Mouse (Mus musculus): ENCODE results near the gene Ssb. TPM values are rescaled to one million over a fixed set of nuclear protein-coding genes. Genes with fewer than 3 reads are reported as not detected.

Ssb gene
- polyA plus RNA-seq (2015; fragmentation: Nextera tagmentation; extraction: Ambion mirVana) = 259 and 271 TPM in 2 replicates

DNA sequence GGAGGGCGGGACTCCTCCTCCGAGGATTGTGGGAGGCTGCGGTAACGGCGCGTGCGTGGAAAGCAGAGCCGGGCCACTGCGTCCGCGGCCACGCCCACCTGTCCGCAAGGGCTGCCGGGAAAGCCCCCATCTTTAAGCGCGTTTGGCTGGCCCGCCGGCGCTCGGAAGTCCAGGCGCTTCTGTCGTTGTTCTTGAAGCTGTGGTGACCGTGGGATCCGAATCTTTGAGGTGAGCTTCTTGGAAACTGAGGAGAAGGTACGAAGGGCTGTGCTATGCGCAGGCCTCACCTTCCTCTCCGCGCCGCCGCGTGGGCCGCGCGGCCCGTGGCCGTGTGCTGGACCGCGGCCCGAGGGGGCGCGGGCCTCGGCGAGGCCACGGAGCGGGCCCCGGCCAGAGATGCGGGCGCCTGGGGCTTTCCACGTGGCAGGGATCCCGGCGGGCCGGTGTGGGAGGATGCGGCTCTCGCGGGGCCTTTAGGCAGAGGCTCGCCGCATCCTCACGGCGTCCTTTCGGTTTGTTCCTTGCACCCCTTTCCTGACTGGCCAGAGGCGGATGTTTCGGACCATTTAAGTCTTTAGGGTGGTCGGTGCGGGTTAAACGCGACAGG lies at the start of gene Ssb:
Gene Ssb, plus strand, starts transcription at position 78 of the 607 bp plus-strand sequence.
- H3K27ac ChIP-seq = peak within 1 kb of the TSS; percentile 90
- WGBS = under 1% methylated on average over 66 of the region's 66 CpGs
- no peaks in the 10 kb centered on the region for H3K27me3 ChIP-seq (replicated peaks)
- H3K4me3 ChIP-seq = peak within 1 kb of the TSS; percentile 100
- peak within 1 kb of the TSS; percentile 100 for H3K9ac ChIP-seq
- H3K4me2 ChIP-seq = peak within 1 kb of the TSS; percentile 77
- peak; percentile 98 for ATAC-seq (replicated peaks)
- H3K36me3 ChIP-seq (replicated peaks) = peaks cover 5% of the 10 kb centered on the region
- no peaks in the 10 kb centered on the region for H3K9me3 ChIP-seq
- peaks cover 29% of the 10 kb centered on the region for H3K4me1 ChIP-seq

GRCm38 (mm10) chr2:69816575-69816974 lies 44.8 kb upstream of the Ssb start:
- Histone ChIP-seq H3K9me3 (no peaks in the 10 kb centered on the region), H3K27me3 (replicated peaks) (no peaks in the 10 kb centered on the region), H3K9ac (no peak overlapping the region), H3K4me1 (peaks cover 2% of the 10 kb centered on the region), H3K4me3 (no peak overlapping the region), H3K36me3 (replicated peaks) (no peaks in the 10 kb centered on the region), H3K27ac (no peak overlapping the region), H3K4me2 (no peak overlapping the region)
- WGBS = 92% methylated on average over 5 of the region's 5 CpGs
- ATAC-seq (replicated peaks) = no peak

- no peak for ATAC-seq (replicated peaks)
- no peaks in the 10 kb centered on the region for H3K27me3 ChIP-seq (replicated peaks)
- no peak overlapping the region for H3K9ac ChIP-seq
- H3K4me3 ChIP-seq = no peak overlapping the region
- no peaks in the 10 kb centered on the region for H3K9me3 ChIP-seq
- no peaks in the 10 kb centered on the region for H3K36me3 ChIP-seq (replicated peaks)
- H3K4me2 ChIP-seq = no peak overlapping the region
- WGBS = 86% methylated on average over 9 of the region's 9 CpGs
- H3K27ac ChIP-seq = no peak overlapping the region
- H3K4me1 ChIP-seq = peaks cover 10% of the 10 kb centered on the region
Observed at GRCm38 (mm10) chr2:69818350-69819085, 42.8 kb upstream of the Ssb start.

DNA sequence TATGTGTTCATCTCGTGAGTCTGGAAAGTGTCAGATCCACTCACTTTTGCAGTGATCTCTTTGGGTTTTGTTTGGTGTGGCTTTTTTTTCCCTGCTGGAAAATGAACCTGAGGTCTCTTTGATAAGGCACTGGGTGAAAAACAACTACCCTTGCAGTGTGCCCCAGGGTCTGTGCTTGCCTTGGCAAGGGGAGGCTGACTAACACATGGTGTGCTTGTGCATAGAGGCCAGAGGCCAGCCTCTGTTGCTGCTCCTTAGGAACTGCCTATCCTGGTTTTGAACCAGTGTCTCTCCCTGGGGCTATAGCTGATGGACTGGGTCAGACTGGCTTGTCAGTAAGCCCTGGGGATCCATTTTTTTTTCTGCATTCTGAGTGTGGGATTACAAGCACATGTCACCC lies 41.2 kb upstream of the Ssb start:
- H3K4me1 ChIP-seq = peaks cover 26% of the 10 kb centered on the region
- H3K9ac ChIP-seq = no peak overlapping the region
- no peaks in the 10 kb centered on the region for H3K27me3 ChIP-seq (replicated peaks)
- WGBS = 75% methylated on average over 1 of the region's 1 CpGs
- no peaks in the 10 kb centered on the region for H3K36me3 ChIP-seq (replicated peaks)
- no peak overlapping the region for H3K27ac ChIP-seq
- H3K4me3 ChIP-seq = no peak overlapping the region
- H3K4me2 ChIP-seq = no peak overlapping the region
- no peaks in the 10 kb centered on the region for H3K9me3 ChIP-seq
- no peak for ATAC-seq (replicated peaks)

- H3K9ac ChIP-seq = peak within 1 kb of the TSS; percentile 95
- H3K9me3 ChIP-seq = no peaks in the 10 kb centered on the region
- no peaks in the 10 kb centered on the region for H3K36me3 ChIP-seq (replicated peaks)
- 31% methylated on average over 8 of the region's 8 CpGs for WGBS
- H3K4me3 ChIP-seq = peak within 1 kb of the TSS; percentile 90
- no peaks in the 10 kb centered on the region for H3K27me3 ChIP-seq (replicated peaks)
- no peak for ATAC-seq (replicated peaks)
- peak within 1 kb of the TSS; percentile 97 for H3K27ac ChIP-seq
- peaks cover 38% of the 10 kb centered on the region for H3K4me1 ChIP-seq
- H3K4me2 ChIP-seq = peak within 1 kb of the TSS; percentile 77
Observed at GRCm38 (mm10) chr2:69821711-69822110, 39.7 kb upstream of the Ssb start, which contains the start of gene Klhl23. Gene Klhl23, plus strand, starts transcription at chr2:69821944.

DNA sequence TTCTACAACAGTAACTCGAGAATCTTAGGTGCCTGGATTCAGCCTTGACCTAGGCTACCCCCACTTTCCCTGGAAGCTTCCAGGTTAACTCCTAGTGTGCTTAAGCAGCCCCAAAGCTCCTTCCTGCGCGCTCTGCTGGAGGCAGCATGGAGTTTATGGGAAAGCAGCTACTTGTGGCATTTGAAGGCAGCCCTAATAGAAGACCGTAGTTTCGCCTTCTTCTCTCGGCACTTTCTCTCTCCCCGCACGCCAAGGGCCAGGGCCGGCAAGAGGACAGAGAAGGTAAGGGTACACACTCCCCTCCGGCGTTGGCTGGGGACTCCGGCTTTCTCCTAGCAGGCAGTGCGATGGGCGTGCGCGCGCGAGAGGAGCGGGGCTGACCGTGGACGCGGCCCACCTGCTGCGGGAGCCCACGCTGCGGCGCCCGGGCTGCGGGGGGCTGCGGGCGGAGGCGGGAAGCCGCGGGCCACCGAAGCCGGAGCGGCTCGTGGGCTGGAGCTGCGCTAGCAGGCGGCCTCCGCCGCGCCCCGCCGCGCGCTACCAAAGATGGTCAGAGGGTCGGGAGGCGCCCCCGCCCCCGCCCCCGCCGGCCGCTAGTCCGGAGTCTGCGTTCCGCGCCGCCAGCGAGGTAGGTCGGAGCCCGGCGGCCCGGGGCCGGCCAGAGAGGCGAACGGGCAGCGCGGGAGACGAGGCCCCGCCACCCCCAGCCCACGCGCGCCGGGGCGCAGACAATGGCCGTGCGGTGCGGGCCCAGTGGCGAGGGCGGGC lies 38.8 kb upstream of the Ssb start:
- H3K4me3 ChIP-seq = peak overlapping the region; percentile 90
- H3K9ac ChIP-seq = peak overlapping the region; percentile 95
- WGBS = under 1% methylated on average over 70 of the region's 80 CpGs
- no peaks in the 10 kb centered on the region for H3K36me3 ChIP-seq (replicated peaks)
- no peaks in the 10 kb centered on the region for H3K27me3 ChIP-seq (replicated peaks)
- H3K4me1 ChIP-seq = peaks cover 41% of the 10 kb centered on the region
- ATAC-seq (replicated peaks) = peak; percentile 85
- H3K9me3 ChIP-seq = no peaks in the 10 kb centered on the region
- peak overlapping the region; percentile 97 for H3K27ac ChIP-seq
- peak overlapping the region; percentile 77 for H3K4me2 ChIP-seq

DNA sequence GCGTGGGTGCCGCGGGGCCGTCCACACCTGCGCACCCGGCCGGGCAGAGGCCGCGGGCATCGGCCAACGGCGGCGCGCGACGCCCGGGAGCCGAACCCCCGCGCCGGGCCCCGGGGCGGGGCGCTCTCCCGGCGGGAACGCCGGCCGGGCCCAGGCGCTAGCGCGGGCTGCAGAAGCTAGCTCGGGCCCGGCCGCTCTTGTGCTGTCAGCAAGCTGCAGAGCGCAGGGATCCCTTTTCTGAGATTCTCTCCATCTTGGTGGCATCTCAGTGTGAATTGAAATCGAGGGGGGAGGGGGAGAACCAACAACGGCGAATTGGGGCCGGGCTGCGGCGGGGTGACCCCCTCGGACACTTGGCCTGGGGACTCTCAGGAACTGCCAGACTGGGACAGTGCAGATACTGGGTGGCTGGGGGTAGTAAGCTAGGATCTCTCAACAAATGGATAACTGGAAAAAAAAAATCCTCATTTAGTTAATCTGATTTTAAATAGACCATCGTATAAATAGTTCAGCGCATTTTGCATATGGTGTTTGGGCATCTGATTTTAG lies 38.2 kb upstream of the Ssb start:
- peak overlapping the region; percentile 90 for H3K4me3 ChIP-seq
- peak overlapping the region; percentile 77 for H3K4me2 ChIP-seq
- peak overlapping the region; percentile 95 for H3K9ac ChIP-seq
- H3K36me3 ChIP-seq (replicated peaks) = no peaks in the 10 kb centered on the region
- no peaks in the 10 kb centered on the region for H3K27me3 ChIP-seq (replicated peaks)
- H3K9me3 ChIP-seq = no peaks in the 10 kb centered on the region
- peak; percentile 89 for ATAC-seq (replicated peaks)
- H3K27ac ChIP-seq = peak overlapping the region; percentile 97
- 2% methylated on average over 43 of the region's 45 CpGs for WGBS
- H3K4me1 ChIP-seq = peaks cover 45% of the 10 kb centered on the region

- peak overlapping the region; percentile 10 for H3K4me2 ChIP-seq
- no peak overlapping the region for H3K9ac ChIP-seq
- H3K27me3 ChIP-seq (replicated peaks) = no peaks in the 10 kb centered on the region
- 0 out of 2 replicates have a peak overlapping the region, but pooled peaks have one; percentile 6 for H3K4me3 ChIP-seq
- H3K36me3 ChIP-seq (replicated peaks) = peaks cover 4% of the 10 kb centered on the region; the same call in 1 of the 2 replicates
- peak overlapping the region; percentile 51; the same call in 1 of the 2 replicates for H3K27ac ChIP-seq
- WGBS = 59% methylated on average over 10 of the region's 10 CpGs
- peaks cover 47% of the 10 kb centered on the region for H3K4me1 ChIP-seq
- ATAC-seq (replicated peaks) = no peak
- H3K9me3 ChIP-seq = no peaks in the 10 kb centered on the region
Observed at GRCm38 (mm10) chr2:69825898-69826297, 35.5 kb upstream of the Ssb start.

GRCm38 (mm10) chr2:69826380-69826779 lies 35.0 kb upstream of the Ssb start:
- Histone ChIP-seq H3K4me2 (peak overlapping the region; percentile 10; the same call in 1 of the 2 replicates), H3K4me3 (no peak overlapping the region), H3K36me3 (replicated peaks) (peaks cover 4% of the 10 kb centered on the region; the same call in 1 of the 2 replicates), H3K4me1 (peaks cover 47% of the 10 kb centered on the region), H3K9ac (no peak overlapping the region), H3K27me3 (replicated peaks) (no peaks in the 10 kb centered on the region), H3K27ac (0 out of 2 replicates have a peak overlapping the region, but pooled peaks have one; percentile 13), H3K9me3 (no peaks in the 10 kb centered on the region)
- WGBS = 58% methylated on average over 2 of the region's 2 CpGs
- ATAC-seq (replicated peaks) = no peak

- H3K27ac ChIP-seq = no peak overlapping the region
- H3K9me3 ChIP-seq = no peaks in the 10 kb centered on the region
- no peak overlapping the region; the same call in 1 of the 2 replicates for H3K9ac ChIP-seq
- no peak overlapping the region for H3K4me3 ChIP-seq
- H3K27me3 ChIP-seq (replicated peaks) = no peaks in the 10 kb centered on the region
- no peak for ATAC-seq (replicated peaks)
- no peak overlapping the region; the same call in 1 of the 2 replicates for H3K4me2 ChIP-seq
- 33% methylated on average over 7 of the region's 7 CpGs for WGBS
- peaks cover 38% of the 10 kb centered on the region for H3K4me1 ChIP-seq
- H3K36me3 ChIP-seq (replicated peaks) = peaks cover 8% of the 10 kb centered on the region
Observed at GRCm38 (mm10) chr2:69828031-69828430, 33.3 kb upstream of the Ssb start.

- WGBS = 85% methylated on average over 2 of the region's 2 CpGs
- Histone ChIP-seq H3K27ac (no peak overlapping the region), H3K4me3 (no peak overlapping the region), H3K27me3 (replicated peaks) (no peaks in the 10 kb centered on the region), H3K4me1 (peaks cover 26% of the 10 kb centered on the region), H3K9ac (no peak overlapping the region), H3K36me3 (replicated peaks) (peaks cover 21% of the 10 kb centered on the region), H3K9me3 (no peaks in the 10 kb centered on the region), H3K4me2 (no peak overlapping the region)
- ATAC-seq (replicated peaks) = no peak
Observed at GRCm38 (mm10) chr2:69829680-69830079, 31.7 kb upstream of the Ssb start.

DNA sequence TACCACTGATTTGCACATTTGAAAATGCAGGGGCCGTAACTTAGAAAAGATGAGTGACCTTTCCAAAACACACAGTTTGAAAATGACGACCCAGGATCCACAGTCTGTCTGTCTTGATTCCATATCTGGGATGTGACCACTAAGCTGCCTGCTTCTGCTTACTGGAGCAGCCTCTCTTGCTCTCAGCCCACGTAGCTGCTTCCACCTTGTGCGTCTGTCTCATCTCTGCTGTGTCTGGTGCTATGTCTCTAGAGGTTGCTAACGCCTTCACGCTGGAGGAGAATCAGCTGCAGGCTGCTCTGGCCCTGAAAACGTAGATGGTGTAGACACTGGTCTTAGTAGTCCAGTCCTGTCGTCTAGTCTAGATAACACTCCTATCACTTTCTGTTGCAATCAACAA lies 31.2 kb upstream of the Ssb start:
- Histone ChIP-seq H3K36me3 (replicated peaks) (peaks cover 22% of the 10 kb centered on the region), H3K4me3 (no peak overlapping the region), H3K4me1 (peaks cover 22% of the 10 kb centered on the region), H3K27ac (no peak overlapping the region), H3K27me3 (replicated peaks) (no peaks in the 10 kb centered on the region), H3K4me2 (no peak overlapping the region), H3K9me3 (no peaks in the 10 kb centered on the region), H3K9ac (no peak overlapping the region)
- 87% methylated on average over 8 of the region's 8 CpGs for WGBS
- ATAC-seq (replicated peaks) = no peak
